In genomic region chr5:23674829-23675498, GRCm38 (mm10) we compare ENCODE assay signal across 8 mouse cellular contexts. TPM values are rescaled to one million over a fixed set of nuclear protein-coding genes. Genes with fewer than 3 reads are reported as not detected.
DNase-seq lines count a peak whose midpoint lies in the region; ATAC-seq and TF ChIP-seq lines count a peak whose summit lies in the region.

No protein-coding gene starts in this region.

- H3K9me3 ChIP-seq in heart, embryonic 13.5 days: no peaks in the 10 kb centered on the region
- no peaks in the 10 kb centered on the region for H3K9me3 ChIP-seq in liver, embryonic 15.5 days (replicated peaks)
- no peaks in the 10 kb centered on the region for H3K9me3 ChIP-seq in neural tube, embryonic 12.5 days

- WGBS in heart, embryonic 13.5 days: 1% methylated on average over 61 of the region's 61 CpGs
- under 1% methylated on average over 61 of the region's 61 CpGs for WGBS in liver, embryonic 15.5 days (ENCODE audit: insufficient replicate concordance)
- WGBS in neural tube, embryonic 12.5 days: under 1% methylated on average over 51 of the region's 61 CpGs

- peak; percentile 19; the same call in 1 of the 2 replicates for ATAC-seq in heart, embryonic 13.5 days (ENCODE audit: extremely low read depth, insufficient number of reproducible peaks, low FRiP score, low TSS enrichment)
- ATAC-seq in liver, embryonic 15.5 days (ENCODE audit: insufficient read depth): peak; percentile 42
- ATAC-seq in neural tube, embryonic 12.5 days (ENCODE audit: low FRiP score, low read depth): peak; percentile 82

- H3K4me2 ChIP-seq in heart, embryonic 13.5 days: peak overlapping the region; percentile 94
- peak overlapping the region; percentile 90 for H3K4me2 ChIP-seq in liver, embryonic 15.5 days
- H3K4me2 ChIP-seq in neural tube, embryonic 12.5 days (replicated peaks): peak overlapping the region; percentile 90

- no peak for TF ChIP-seq POLR2A in bone marrow macrophage, adult 2 months (IDR thresholded peaks at IDR 0.05; ENCODE audit: borderline replicate concordance, low read depth, low read length)

- H3K79me3 ChIP-seq in C2C12 (ENCODE audit: low read depth): no peaks in the 10 kb centered on the region

- H3ac ChIP-seq in C2C12 (ENCODE audit: control insufficient read depth, insufficient read length, low read depth): peak overlapping the region; percentile 8

- H3K79me2 ChIP-seq in C2C12 (ENCODE audit: control insufficient read depth, insufficient read depth): no peaks in the 10 kb centered on the region

- TF ChIP-seq CTCF in C2C12 (IDR thresholded peaks at IDR 0.05; ENCODE audit: control insufficient read depth, insufficient read depth, insufficient read length): peak; percentile 39
- TF ChIP-seq CTCF in bone marrow macrophage, adult 2 months (IDR thresholded peaks at IDR 0.05; ENCODE audit: low read depth, low read length): peak; percentile 22; the same call in 1 of the 2 replicates

- H3K9ac ChIP-seq in heart, embryonic 13.5 days: peak overlapping the region; percentile 91
- H3K9ac ChIP-seq in liver, embryonic 15.5 days: peak overlapping the region; percentile 40
- H3K9ac ChIP-seq in neural tube, embryonic 12.5 days: peak overlapping the region; percentile 89

- H3K27me3 ChIP-seq in C2C12 (ENCODE audit: control insufficient read depth, insufficient read depth, insufficient read length): no peaks in the 10 kb centered on the region
- no peaks in the 10 kb centered on the region for H3K27me3 ChIP-seq in heart, embryonic 13.5 days (replicated peaks)
- H3K27me3 ChIP-seq in liver, embryonic 15.5 days: peaks cover 51% of the 10 kb centered on the region
- no peaks in the 10 kb centered on the region for H3K27me3 ChIP-seq in neural tube, embryonic 12.5 days (replicated peaks)

- DNase-seq in fat pad, adult 2 months (ENCODE audit: extremely low read depth, low read depth, low spot score): peak; percentile 14
- DNase-seq in kidney, postnatal 10 days: peak; percentile 74
- peak; percentile 50 for DNase-seq in telencephalon, adult 2 months (ENCODE audit: low read depth, low spot score)

- no peak overlapping the region for H3K27ac ChIP-seq in bone marrow macrophage, adult 2 months (ENCODE audit: insufficient read depth, low read depth, low read length)
- peak overlapping the region; percentile 77 for H3K27ac ChIP-seq in heart, embryonic 13.5 days (replicated peaks)
- no peak overlapping the region for H3K27ac ChIP-seq in liver, embryonic 15.5 days (replicated peaks)
- peak overlapping the region; percentile 62 for H3K27ac ChIP-seq in neural tube, embryonic 12.5 days

- H3K4me1 ChIP-seq in bone marrow macrophage, adult 2 months (ENCODE audit: control insufficient read depth, insufficient read depth, low read length): peaks cover 14% of the 10 kb centered on the region
- peaks cover 17% of the 10 kb centered on the region for H3K4me1 ChIP-seq in heart, embryonic 13.5 days
- H3K4me1 ChIP-seq in liver, embryonic 15.5 days (replicated peaks): peaks cover 19% of the 10 kb centered on the region
- H3K4me1 ChIP-seq in neural tube, embryonic 12.5 days: peaks cover 6% of the 10 kb centered on the region; the same call in 1 of the 2 replicates

- no peaks in the 10 kb centered on the region for H3K36me3 ChIP-seq in C2C12 (ENCODE audit: control insufficient read depth, insufficient read depth)
- peaks cover 3% of the 10 kb centered on the region; the same call in 1 of the 2 replicates for H3K36me3 ChIP-seq in heart, embryonic 13.5 days
- H3K36me3 ChIP-seq in liver, embryonic 15.5 days (replicated peaks): no peaks in the 10 kb centered on the region
- H3K36me3 ChIP-seq in neural tube, embryonic 12.5 days: no peaks in the 10 kb centered on the region

- peak overlapping the region; percentile 56 for H3K4me3 ChIP-seq in C2C12 (ENCODE audit: insufficient read depth, poor library complexity, severe bottlenecking)
- H3K4me3 ChIP-seq in bone marrow macrophage, adult 2 months (ENCODE audit: insufficient read depth, low read length): peak overlapping the region; percentile 98
- peak overlapping the region; percentile 97 for H3K4me3 ChIP-seq in heart, embryonic 13.5 days
- peak overlapping the region; percentile 66 for H3K4me3 ChIP-seq in liver, embryonic 15.5 days (replicated peaks)
- H3K4me3 ChIP-seq in neural tube, embryonic 12.5 days: peak overlapping the region; percentile 94

TF ChIP-seq in C2C12, 6 proteins besides CTCF, POLR2A, EP300 and RAD21:
- no peak for TF ChIP-seq CEBPB (IDR thresholded peaks at IDR 0.05; ENCODE audit: low read depth)
- no peak for TF ChIP-seq MAX (IDR thresholded peaks at IDR 0.05)
- no peak for TF ChIP-seq MYOD1 (IDR thresholded peaks at IDR 0.05; ENCODE audit: control insufficient read depth, insufficient read length, low read depth)
- TF ChIP-seq FOSL1 (IDR thresholded peaks at IDR 0.05; ENCODE audit: insufficient read depth, low read length, poor library complexity, severe bottlenecking): no peak
- no peak for TF ChIP-seq USF1 (IDR thresholded peaks at IDR 0.05; ENCODE audit: low read depth)
- TF ChIP-seq MYOG (IDR thresholded peaks at IDR 0.05; ENCODE audit: control insufficient read depth, extremely low read depth, insufficient read length): no peak

RNA-seq across cellular contexts. Expression of gene Srpk2, which starts 9.5 kb away (rescaled TPM):
- polyA plus RNA-seq in C2C12 (2012; fragmentation: generic; extraction: Trizol): 4.9 TPM
- polyA plus RNA-seq in bone marrow macrophage, adult 2 months (2012; ENCODE audit: insufficient read depth, insufficient read length, missing spikeins): 33.0 and 34.8 TPM in 2 replicates
- polyA plus RNA-seq in heart, embryonic 13.5 days (2015; fragmentation: Nextera tagmentation; extraction: Ambion mirVana): 37.7 and 45.5 TPM in 2 replicates
- 5.7 and 6.2 TPM in 2 replicates for polyA plus RNA-seq in liver, embryonic 15.5 days (2015; fragmentation: Nextera tagmentation; extraction: Ambion mirVana)
- 68.5 and 75.3 TPM in 2 replicates for polyA plus RNA-seq in neural tube, embryonic 12.5 days (2016; fragmentation: Nextera tagmentation; extraction: Ambion mirVana)

Comparison
In these comparisons a context has a peak if more than half of its experiments do, and no peak if none do; other contexts are left out.
1. H3K27ac ChIP-seq: peak in heart, embryonic 13.5 days (single experiment) and neural tube, embryonic 12.5 days (single experiment); none in bone marrow macrophage, adult 2 months (single experiment) and liver, embryonic 15.5 days (single experiment).
2. DNase-seq: peak in every context shown above with its lines; median percentile 74 in kidney, postnatal 10 days; 50 in telencephalon, adult 2 months; 14 in fat pad, adult 2 months.
3. ATAC-seq: peak in every context shown above with its lines; median percentile 82 in neural tube, embryonic 12.5 days; 42 in liver, embryonic 15.5 days; 19 in heart, embryonic 13.5 days.
4. H3K9ac ChIP-seq: peak in every context shown above with its lines; median percentile 91 in heart, embryonic 13.5 days; 89 in neural tube, embryonic 12.5 days; 40 in liver, embryonic 15.5 days.
5. Peak in every context shown above with its lines, with median percentiles within 50 percentile points of each other: H3K4me3 ChIP-seq and H3K4me2 ChIP-seq.